Mouse (Mus musculus) kidney, adult 2 months (tissue): ENCODE data around the gene Apobec4.

ENCODE experiments used
- CTCF ChIP-seq: fragments of 200-500 bp; conservative IDR thresholded peaks from 2 replicates; pipeline ENCODE4 v1.5.1; 2011; ENCODE audit warnings: low read depth, mild to moderate bottlenecking, control low read depth, low read length, moderate library complexity, mixed read lengths; ENCODE audit not compliant: insufficient read depth, insufficient read length
- POLR2A ChIP-seq: fragments of 200-500 bp; IDR thresholded peaks from one replicate; pipeline ENCODE4 v1.6.1; 2011; ENCODE audit warnings: low read depth, low read length, control low read depth

GRCm38 (mm10) chr1:152786953-152787352 is 36.6 kb downstream of the Apobec4 start:
- TF ChIP-seq POLR2A (no peak), CTCF (no peak)
